Mouse (Mus musculus) spleen, postnatal 10 days (tissue): Measurements from ENCODE around the gene Mgat4d.
"Not testable (repeated sequence)": the region's sequence is repeated elsewhere in the genome, so short reads cannot be mapped to it uniquely, and the experiment has no call there.

Source experiments
- DNase-seq, 2 experiments: peaks; one replicate each; pipeline ENCODE4 v3.0.0; 2021 to 2022; ENCODE audit warnings: low spot score in 2 of 2

The Mgat4d gene

GRCm38 (mm10) chr8:83390006-83390701 is 41.9 kb downstream of the Mgat4d start:
- DNase-seq, result peak in 1 of 2 experiments; percentile 33

GRCm38 (mm10) chr8:83392521-83392920 is 44.2 kb downstream of the Mgat4d start:
- no peak for DNase-seq

- no peak for DNase-seq
Measured at GRCm38 (mm10) chr8:83394325-83394724, 46.1 kb downstream of the Mgat4d start.

DNA sequence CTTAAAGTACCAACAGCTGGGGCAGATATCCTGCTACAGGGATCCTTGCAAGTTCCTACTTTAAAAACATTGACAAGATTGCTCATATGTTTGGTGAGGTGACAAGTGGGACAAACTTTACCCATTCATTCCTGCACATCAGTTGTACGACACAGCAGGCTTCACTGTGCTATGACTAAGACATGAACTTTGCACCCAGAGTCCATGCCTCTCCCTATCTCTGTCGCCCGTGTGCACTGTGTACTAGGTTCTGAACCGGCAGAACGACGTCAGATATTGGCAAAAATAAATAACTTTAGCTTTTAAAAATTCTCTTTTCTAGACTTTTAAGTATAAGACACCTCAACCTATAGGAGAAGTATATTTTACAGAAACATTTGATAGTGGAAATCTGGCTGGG is 48.4 kb downstream of the Mgat4d start:
- DNase-seq, result no peak

DNA sequence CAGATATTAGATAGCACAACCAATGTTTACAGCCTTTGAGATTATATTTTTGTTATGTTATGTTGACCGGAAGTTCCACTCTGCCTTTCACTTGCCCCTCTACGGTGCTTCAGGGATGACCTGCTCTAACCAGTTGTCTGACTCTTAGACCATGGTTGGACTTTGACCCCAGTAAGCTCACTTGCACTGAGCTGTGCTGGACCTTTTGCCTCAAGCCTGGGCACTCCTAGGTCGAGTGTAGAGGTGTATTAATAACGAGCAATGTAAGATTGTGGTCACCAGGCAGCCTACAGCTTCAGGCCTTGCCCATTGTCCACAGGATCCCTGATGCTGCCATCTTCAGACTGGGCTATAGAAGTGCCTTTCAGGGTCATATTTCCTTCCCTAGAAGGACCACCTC is 49.5 kb downstream of the Mgat4d start:
- DNase-seq, result no peak

DNA sequence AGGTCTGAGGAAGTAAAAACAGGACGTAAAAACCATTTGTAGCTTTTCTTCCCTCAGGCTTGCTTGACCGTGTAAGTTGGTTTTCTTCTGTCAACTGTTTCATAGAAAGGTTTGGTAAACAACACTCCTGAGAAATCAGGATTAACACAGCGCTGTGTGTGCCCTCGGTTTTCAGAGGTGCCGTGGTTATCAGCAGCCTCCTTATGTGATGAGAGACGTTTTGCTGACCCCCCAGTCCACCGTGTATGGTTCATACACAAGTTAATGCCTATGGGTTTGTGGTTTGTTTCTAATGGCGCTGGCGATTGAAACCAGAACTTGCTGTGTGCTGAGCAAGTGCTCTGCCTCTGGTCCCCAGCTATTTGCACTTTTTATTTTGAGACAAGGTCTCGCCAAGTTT is 57.3 kb downstream of the Mgat4d start:
- no peak for DNase-seq

DNA sequence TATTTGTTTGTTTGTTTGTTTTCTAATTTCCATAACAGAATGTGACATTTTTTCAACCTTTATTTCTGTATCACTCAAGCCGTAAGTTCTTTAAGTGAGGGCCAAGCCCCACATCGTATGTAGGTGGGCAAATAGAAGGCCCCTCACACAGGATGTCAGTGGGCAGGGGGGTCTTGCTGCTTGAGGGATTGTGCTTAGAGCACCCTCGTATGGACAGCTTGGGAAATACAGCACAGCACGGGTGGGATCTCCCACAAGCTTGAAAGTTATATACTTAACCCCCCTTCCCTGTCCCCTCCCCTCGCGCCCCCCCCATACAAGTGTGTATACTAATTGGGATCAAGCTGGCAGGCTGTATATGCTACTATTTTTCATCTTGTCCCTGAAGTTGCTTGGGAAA is 58.6 kb downstream of the Mgat4d start:
- DNase-seq, result peak in 1 of 2 experiments; percentile 36

- DNase-seq, result no peak
Measured at GRCm38 (mm10) chr8:83408496-83408895, 60.2 kb downstream of the Mgat4d start.

- no peak for DNase-seq
Measured at GRCm38 (mm10) chr8:83416878-83417277, 68.6 kb downstream of the Mgat4d start.

DNA sequence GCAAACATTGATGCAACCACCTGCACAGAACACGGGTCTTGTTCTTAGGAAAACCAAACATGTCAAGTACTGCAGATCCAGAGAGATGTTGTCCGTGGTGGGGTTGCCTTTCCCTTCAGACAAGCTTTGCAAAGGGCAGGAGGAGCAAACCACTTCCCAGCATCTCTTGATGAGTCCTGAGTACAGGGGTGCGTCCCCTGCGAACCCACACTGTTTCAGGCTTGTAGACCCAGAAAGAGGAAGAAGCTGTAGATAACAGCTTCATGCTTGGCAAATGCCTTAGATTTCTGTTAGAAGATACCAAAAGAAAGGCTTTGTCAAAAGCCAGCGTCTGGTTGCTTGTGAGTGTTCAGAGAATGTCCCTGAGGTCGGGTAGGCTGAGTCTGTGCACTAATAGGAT is 69.7 kb downstream of the Mgat4d start:
- DNase-seq, result no peak

GRCm38 (mm10) chr8:83418805-83419516 is 70.7 kb downstream of the Mgat4d start:
- no peak for DNase-seq

- DNase-seq, result no peak
Measured at GRCm38 (mm10) chr8:83421354-83421753, 73.1 kb downstream of the Mgat4d start.

DNA sequence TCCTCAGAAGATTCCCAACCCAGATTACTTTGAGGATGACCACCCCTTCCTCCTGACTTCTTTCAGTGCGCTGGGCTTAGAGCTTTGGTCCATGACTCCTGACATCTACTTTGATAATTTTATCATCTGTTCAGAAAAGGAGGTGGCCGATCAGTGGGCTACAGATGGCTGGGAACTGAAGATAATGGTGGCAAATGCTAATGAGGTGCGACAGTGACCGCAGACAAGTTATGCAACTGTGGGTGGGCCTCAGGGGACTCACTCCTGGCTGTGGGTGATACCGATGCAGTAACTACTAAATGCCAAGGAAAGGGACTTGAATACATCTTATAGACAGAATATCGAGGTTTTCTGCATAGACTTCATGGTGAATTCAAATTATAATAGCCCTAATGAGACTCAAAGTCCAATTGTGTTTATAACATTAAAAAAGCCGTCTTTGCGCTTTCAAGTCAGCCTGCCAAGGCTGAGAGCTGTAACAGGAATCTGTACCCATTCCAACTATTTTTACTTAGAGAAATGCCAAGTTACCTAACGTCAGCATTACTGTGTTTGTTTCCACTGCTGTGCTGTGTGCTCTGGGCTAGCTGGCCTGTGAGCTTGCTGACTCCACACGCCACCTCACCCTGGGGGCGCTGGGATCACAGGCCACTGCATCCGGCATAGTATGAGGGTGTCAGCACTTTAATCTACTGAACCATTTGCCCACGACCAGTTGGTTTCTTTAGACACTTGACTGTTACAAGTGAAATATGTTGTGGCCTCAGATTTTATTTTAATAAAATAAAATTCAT is 75.0 kb downstream of the Mgat4d start:
- peak; percentile 38 to 75 for DNase-seq

GRCm38 (mm10) chr8:83425202-83425601 is 76.9 kb downstream of the Mgat4d start:
- no peak for DNase-seq

DNA sequence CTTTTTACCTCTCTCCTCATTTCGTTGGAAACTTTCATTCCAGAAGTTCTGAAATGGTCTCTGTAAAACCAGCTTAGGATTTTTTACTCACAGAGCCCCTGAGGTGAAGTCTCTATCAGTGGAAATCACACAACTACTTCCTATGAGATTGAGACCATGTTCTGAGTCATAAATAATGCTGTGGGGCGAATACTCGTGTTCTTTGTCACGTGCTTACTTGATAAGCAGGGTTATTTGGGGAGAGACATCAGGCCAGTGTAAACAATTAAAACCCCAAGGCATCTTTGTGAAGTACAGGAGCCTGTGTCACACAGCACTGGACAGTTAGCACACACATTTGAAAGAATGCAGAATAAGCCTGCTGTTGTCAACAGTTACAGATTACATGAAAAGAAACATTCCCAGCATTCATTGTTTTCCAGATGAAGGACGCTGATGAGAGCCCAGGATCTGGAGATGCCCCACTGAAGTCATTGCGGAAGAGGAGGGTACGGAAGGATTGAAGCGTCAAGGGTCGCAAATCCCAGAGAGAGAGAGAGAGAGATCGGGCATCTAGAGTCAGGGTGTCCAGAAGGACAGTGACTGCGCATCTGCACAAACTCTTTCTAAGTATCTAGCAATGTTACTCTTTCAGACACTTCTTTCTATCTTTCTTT is 78.0 kb downstream of the Mgat4d start:
- no peak for DNase-seq

DNA sequence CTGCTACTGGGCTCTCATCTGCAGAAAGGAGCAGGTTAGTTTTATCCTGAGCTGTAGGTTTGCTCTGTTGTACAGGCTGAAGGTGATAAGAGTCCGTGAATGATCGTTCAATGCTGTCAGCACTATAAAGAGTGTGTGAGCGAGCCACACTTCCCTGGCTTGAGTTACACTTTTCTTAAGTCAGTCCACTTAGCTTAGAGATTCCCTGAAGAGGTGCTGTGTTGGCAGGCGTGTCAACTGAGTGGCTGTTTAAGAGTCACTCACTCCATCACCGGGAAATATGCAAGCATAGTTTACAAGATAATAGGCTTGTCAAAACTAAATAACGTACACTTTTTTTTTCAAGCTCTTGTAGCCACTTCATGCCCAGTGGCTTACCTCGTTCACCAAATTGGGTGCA is 78.7 kb downstream of the Mgat4d start:
- no peak for DNase-seq

DNA sequence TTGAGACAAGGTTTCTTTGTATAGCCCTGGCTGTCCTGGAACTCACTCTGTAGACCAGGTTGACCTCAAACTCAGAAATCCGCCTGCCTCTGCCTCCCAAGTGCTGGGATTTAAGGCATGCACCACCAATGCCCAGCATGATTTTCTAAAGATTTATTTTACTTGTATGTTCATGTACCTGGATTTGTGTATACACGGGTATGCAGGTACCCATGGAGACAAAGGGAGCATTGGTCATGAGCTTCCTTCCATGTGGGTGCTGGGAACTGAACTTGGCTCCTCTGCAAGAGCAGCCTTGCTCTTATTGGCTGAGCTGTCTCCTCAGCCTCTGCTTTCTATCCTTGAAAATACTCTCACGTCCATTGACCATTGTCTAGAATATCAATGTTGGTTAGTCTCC is 80.3 kb downstream of the Mgat4d start:
- not testable (repeated sequence) for DNase-seq

GRCm38 (mm10) chr8:83429071-83429524 is 80.8 kb downstream of the Mgat4d start:
- DNase-seq, result peak in 1 of 2 experiments; percentile 47
